Mouse (Mus musculus): Measurements from ENCODE around the gene Gpr35. TPM values are rescaled to one million over a fixed set of nuclear protein-coding genes. Genes with fewer than 3 reads are reported as not detected.

Gene Gpr35
- polyA plus RNA-seq, 1 experiment from 2014 or later: 0.64 TPM

DNA sequence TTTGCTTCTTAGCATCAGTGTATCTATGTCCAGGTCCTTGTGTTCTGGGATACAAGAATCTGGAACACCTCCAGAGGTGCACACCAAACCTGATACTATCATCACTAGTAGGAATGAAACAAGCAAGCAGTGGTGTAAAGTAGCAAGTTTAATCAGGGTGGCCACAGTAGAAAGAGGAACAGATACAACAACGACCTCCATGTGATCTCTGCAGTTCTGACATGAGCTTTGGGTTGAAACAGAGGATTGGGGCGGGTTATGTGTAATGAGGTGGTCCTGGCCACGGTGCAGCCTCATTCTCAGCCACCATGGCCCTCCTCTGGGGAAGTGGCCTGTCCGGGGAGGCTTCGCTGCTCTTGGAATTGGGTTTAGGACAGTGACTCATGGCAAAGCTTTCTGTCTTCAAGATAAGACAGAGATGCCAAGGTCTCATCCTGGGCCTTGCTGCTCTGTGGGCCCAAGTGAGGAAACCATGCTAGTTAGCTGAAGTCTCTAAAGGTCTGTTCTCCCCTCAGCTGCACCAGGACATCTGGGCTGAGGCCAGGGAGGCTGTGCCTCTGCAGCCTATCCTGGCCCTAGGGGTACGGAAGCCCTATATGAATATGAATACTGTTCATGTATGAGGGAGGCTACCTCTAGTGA lies 41.7 kb downstream of the Gpr35 start:
- 84% methylated on average over 6 of the region's 6 CpGs for WGBS
- H3K9me3 ChIP-seq (replicated peaks): no peaks in the 10 kb centered on the region
- no peak overlapping the region for H3K9ac ChIP-seq (replicated peaks)
- no peak overlapping the region for H3K27ac ChIP-seq (replicated peaks)
- H3K4me1 ChIP-seq: no peaks in the 10 kb centered on the region
- no peak for ATAC-seq (ENCODE audit: low FRiP score)
- no peak overlapping the region for H3K4me2 ChIP-seq
- H3K4me3 ChIP-seq (replicated peaks): no peak overlapping the region
- no peaks in the 10 kb centered on the region for H3K27me3 ChIP-seq (replicated peaks)
- no peaks in the 10 kb centered on the region for H3K36me3 ChIP-seq

DNA sequence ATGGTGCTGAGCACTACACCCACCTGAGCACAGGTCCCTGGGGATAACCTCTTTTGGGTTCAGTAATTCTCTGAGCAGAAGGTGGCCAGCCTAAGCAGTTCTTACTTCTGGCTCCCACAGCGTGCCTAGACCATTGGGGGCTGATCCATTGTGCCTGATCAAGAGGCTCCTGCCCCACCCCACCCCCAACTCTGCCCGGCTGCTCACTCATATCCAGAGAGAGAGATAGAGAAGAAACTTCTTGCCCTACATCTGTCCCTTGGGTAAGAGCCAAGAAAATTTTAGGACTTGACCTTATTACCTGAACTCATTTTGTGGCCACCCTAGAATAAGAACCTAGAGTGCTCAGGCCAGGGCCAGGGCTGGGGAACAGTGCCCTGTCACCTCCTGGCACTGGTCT lies 42.2 kb downstream of the Gpr35 start:
- no peak overlapping the region for H3K4me2 ChIP-seq
- H3K27me3 ChIP-seq (replicated peaks): no peaks in the 10 kb centered on the region
- no peak overlapping the region for H3K4me3 ChIP-seq (replicated peaks)
- no peak overlapping the region for H3K27ac ChIP-seq (replicated peaks)
- no peaks in the 10 kb centered on the region for H3K36me3 ChIP-seq
- no peak for ATAC-seq (ENCODE audit: low FRiP score)
- H3K9ac ChIP-seq (replicated peaks): no peak overlapping the region
- no peaks in the 10 kb centered on the region for H3K9me3 ChIP-seq (replicated peaks)
- no peaks in the 10 kb centered on the region for H3K4me1 ChIP-seq
- 82% methylated on average over 2 of the region's 2 CpGs for WGBS

DNA sequence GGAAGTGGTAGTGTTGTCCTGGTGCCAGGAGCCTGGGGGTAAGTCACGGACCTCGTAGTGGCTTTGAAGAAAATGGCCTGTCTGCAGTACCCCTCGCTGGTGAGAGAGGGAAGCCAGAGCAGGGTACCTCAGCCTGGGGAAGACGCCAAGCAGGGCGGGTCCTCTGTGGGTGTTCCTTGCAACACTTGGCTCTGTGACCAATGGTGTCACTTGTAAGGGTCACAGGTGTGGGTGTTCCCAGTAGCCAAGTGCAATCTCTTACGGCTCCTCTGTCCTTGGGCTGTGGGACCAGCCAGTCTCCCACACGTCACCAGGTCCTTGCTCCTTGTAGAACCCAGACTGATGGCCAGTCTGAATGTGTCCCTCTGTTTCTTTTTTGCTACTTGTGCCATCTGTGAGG lies 55.4 kb downstream of the Gpr35 start, which contains the start of gene Aqp12:
Aqp12 (plus strand) TSS at position 274 of the 400 bp plus-strand sequence.
- WGBS: 78% methylated on average over 7 of the region's 7 CpGs
- H3K9ac ChIP-seq (replicated peaks): no peak within 1 kb of the TSS
- no peaks in the 10 kb centered on the region for H3K9me3 ChIP-seq (replicated peaks)
- no peaks in the 10 kb centered on the region for H3K4me1 ChIP-seq
- ATAC-seq (ENCODE audit: low FRiP score): no peak
- H3K4me3 ChIP-seq (replicated peaks): no peak within 1 kb of the TSS
- no peak within 1 kb of the TSS for H3K27ac ChIP-seq (replicated peaks)
- no peaks in the 10 kb centered on the region for H3K27me3 ChIP-seq (replicated peaks)
- no peaks in the 10 kb centered on the region for H3K36me3 ChIP-seq
- H3K4me2 ChIP-seq: no peak within 1 kb of the TSS

DNA sequence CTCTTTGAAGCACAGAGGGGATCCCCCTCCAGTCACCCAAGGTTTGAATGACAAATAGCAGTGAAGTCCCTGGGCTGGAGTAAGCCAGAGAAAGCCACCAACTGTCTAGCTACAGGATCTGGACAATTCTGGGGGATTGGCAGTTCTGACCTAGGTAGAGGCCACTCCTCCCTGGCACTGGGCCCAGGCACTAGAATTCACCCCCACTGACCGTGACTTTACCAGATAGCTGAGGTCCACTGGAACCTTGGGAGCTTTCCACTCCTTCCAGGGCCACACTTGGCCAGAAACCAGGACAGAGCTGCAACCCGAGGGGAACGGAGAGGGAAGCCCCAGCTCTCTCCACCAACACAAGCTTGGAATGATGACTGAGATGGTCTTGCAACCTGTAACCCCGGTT lies 58.5 kb downstream of the Gpr35 start:
- H3K36me3 ChIP-seq: no peaks in the 10 kb centered on the region
- H3K9me3 ChIP-seq (replicated peaks): no peaks in the 10 kb centered on the region
- H3K4me3 ChIP-seq (replicated peaks): no peak overlapping the region
- no peak for ATAC-seq (ENCODE audit: low FRiP score)
- no peak overlapping the region for H3K4me2 ChIP-seq
- H3K27ac ChIP-seq (replicated peaks): no peak overlapping the region
- H3K9ac ChIP-seq (replicated peaks): no peak overlapping the region
- H3K4me1 ChIP-seq: no peaks in the 10 kb centered on the region
- no peaks in the 10 kb centered on the region for H3K27me3 ChIP-seq (replicated peaks)
- 76% methylated on average over 4 of the region's 4 CpGs for WGBS

DNA sequence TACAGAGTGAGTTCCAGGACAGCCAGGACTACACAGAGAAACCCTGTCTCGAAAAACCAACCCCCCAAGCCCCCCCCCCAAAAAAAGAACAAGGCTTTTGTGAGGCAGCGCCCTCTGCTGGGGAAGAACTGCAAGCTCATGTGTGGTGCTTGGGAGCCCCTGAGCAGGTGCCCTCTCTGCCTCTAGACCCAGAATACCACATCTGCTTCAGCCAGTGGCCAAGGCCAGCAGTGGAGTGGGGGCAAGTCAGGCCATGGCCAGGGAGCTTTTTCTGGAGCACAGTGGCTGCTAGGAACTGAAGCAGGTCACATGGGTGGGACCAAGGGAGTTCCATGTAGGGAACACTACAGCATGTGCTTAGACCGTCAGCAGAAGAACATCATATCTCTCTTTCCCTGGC lies 60.1 kb downstream of the Gpr35 start:
- H3K4me2 ChIP-seq: no peak overlapping the region
- H3K27me3 ChIP-seq (replicated peaks): no peaks in the 10 kb centered on the region
- 30% methylated on average over 3 of the region's 3 CpGs for WGBS
- no peaks in the 10 kb centered on the region for H3K4me1 ChIP-seq
- H3K9ac ChIP-seq (replicated peaks): no peak overlapping the region
- no peak for ATAC-seq (ENCODE audit: low FRiP score)
- no peak overlapping the region for H3K4me3 ChIP-seq (replicated peaks)
- H3K9me3 ChIP-seq (replicated peaks): no peaks in the 10 kb centered on the region
- H3K27ac ChIP-seq (replicated peaks): no peak overlapping the region
- H3K36me3 ChIP-seq: no peaks in the 10 kb centered on the region

DNA sequence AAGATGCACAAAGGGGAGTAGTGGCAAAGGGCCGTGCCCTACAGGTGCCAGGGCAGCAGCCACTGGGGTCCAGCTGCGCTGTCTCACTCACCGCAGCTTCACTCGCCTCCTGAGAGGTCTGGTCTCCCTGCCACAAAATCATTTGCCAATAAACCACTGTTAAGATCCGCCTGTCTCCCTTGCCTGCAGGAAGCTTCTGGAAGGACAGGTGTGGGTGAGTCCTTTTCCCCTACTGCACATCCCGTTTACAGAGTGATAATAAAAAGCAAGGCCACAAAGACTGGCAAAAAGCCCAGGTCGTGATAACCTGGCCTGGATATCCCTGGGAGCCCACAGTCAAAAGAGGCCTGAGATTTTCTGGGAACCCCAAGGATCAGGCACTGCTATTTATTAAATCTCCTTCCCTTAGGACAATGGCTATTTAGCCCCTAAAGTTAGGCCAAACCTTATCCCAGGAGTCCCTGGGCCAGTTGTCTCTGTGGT lies 61.5 kb downstream of the Gpr35 start:
- Histone ChIP-seq H3K9me3 (replicated peaks) (no peaks in the 10 kb centered on the region), H3K4me2 (no peak overlapping the region), H3K27me3 (replicated peaks) (no peaks in the 10 kb centered on the region), H3K36me3 (peaks cover 10% of the 10 kb centered on the region), H3K27ac (replicated peaks) (no peak overlapping the region), H3K4me3 (replicated peaks) (no peak overlapping the region), H3K9ac (replicated peaks) (no peak overlapping the region), H3K4me1 (no peaks in the 10 kb centered on the region)
- 70% methylated on average over 7 of the region's 7 CpGs for WGBS
- ATAC-seq (ENCODE audit: low FRiP score): no peak

DNA sequence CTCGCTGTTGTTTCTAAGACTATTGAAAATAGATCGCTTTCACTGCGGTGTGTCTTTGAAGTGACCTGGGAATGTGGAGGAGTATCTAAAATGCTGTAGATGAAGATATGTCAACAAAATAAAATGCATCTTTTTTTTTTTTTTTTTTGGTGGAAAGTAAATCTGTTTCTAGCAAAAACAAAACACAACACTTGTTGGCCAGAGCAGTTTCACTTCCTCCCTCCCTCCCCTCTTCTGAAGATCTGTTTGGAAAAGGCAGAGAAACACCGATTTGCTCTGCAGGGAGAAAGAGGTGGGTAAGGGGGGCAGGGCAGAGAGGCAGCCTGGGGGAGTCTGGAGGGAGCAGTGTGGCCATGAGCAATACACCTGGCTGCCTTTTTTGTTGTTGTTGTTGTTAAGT lies 62.7 kb downstream of the Gpr35 start:
- H3K4me2 ChIP-seq: no peak overlapping the region
- H3K27me3 ChIP-seq (replicated peaks): no peaks in the 10 kb centered on the region
- H3K9ac ChIP-seq (replicated peaks): no peak overlapping the region
- no peaks in the 10 kb centered on the region for H3K9me3 ChIP-seq (replicated peaks)
- ATAC-seq (ENCODE audit: low FRiP score): no peak
- peaks cover 22% of the 10 kb centered on the region for H3K36me3 ChIP-seq
- no peak overlapping the region for H3K27ac ChIP-seq (replicated peaks)
- no peak overlapping the region for H3K4me3 ChIP-seq (replicated peaks)
- 75% methylated on average over 4 of the region's 4 CpGs for WGBS
- H3K4me1 ChIP-seq: no peaks in the 10 kb centered on the region

DNA sequence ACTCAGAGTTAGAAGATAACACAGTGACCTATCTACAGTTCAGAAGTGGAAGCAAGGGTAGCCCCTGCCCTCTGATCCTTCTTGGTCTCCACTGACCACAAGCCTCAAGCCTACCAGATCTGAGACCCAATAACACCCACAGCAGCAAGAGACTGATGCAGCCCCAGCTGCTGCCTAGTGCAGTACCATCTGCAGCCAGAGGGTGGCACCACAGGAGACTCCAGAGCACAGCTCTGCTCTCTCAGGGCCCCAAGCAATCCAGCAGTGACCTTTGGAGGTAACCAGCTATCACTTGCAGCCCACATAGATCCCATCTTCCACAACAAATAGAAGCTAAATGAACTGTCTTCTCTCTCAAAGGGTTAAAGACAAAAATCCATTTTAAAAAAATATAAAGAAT lies 63.8 kb downstream of the Gpr35 start:
- Histone ChIP-seq H3K9ac (replicated peaks) (no peak overlapping the region), H3K4me3 (replicated peaks) (no peak overlapping the region), H3K4me1 (no peaks in the 10 kb centered on the region), H3K36me3 (peaks cover 33% of the 10 kb centered on the region), H3K27me3 (replicated peaks) (no peaks in the 10 kb centered on the region), H3K27ac (replicated peaks) (0 out of 2 replicates have a peak overlapping the region, but pooled peaks have one; percentile 0), H3K4me2 (no peak overlapping the region), H3K9me3 (replicated peaks) (no peaks in the 10 kb centered on the region)
- ATAC-seq (ENCODE audit: low FRiP score): peak; percentile 45; the same call in 1 of the 2 replicates

DNA sequence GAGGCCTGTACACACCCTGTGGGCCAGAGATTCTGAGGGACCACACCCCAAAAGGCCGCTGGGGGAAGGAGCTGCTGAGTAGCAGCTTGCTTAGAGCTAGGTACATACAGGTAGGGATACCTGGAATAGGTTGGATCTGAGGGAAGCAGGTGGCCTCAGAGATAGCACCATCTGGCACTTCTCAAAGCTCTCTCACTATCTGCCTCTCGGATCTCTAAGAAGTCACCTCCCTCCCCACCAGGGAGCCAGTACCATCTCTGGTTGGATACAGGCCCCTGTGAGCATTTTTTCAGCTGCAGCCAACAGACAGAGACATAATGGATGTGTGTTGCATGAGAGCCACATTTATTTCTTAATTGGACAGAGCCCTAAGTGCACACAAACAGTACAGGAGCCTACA lies 64.5 kb downstream of the Gpr35 start:
- Histone ChIP-seq H3K4me3 (replicated peaks) (no peak overlapping the region), H3K9ac (replicated peaks) (no peak overlapping the region), H3K27me3 (replicated peaks) (no peaks in the 10 kb centered on the region), H3K4me2 (no peak overlapping the region), H3K36me3 (peaks cover 40% of the 10 kb centered on the region), H3K9me3 (replicated peaks) (no peaks in the 10 kb centered on the region), H3K4me1 (no peaks in the 10 kb centered on the region), H3K27ac (replicated peaks) (peak overlapping the region; percentile 0; the same call in 1 of the 2 replicates)
- WGBS: 67% methylated on average over 2 of the region's 2 CpGs
- ATAC-seq (ENCODE audit: low FRiP score): peak; percentile 16; the same call in 1 of the 2 replicates

DNA sequence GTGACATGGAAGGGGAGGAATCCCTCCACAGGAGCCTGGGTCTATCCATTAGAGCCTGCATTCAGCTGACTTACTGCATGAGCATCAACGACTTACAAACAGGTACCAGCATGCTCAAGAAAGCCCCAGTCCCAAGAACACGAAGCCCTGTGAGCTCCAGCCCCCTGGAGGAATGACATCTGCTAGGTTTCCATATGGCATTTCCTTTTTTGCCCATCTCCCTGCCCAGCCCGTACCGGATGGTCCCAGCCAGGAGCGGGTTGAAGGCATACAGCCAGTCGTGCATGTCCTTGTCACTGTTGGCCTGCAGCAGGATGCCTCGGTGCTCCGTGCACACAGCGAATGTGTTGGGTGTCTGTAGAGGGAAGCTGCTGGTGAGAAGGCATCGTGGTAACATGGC lies 68.1 kb downstream of the Gpr35 start:
- no peak overlapping the region for H3K9ac ChIP-seq (replicated peaks)
- ATAC-seq (ENCODE audit: low FRiP score): no peak
- 94% methylated on average over 10 of the region's 10 CpGs for WGBS
- H3K4me2 ChIP-seq: no peak overlapping the region
- H3K4me1 ChIP-seq: no peaks in the 10 kb centered on the region
- no peaks in the 10 kb centered on the region for H3K27me3 ChIP-seq (replicated peaks)
- H3K9me3 ChIP-seq (replicated peaks): no peaks in the 10 kb centered on the region
- no peak overlapping the region for H3K27ac ChIP-seq (replicated peaks)
- no peak overlapping the region for H3K4me3 ChIP-seq (replicated peaks)
- H3K36me3 ChIP-seq: peaks cover 76% of the 10 kb centered on the region

DNA sequence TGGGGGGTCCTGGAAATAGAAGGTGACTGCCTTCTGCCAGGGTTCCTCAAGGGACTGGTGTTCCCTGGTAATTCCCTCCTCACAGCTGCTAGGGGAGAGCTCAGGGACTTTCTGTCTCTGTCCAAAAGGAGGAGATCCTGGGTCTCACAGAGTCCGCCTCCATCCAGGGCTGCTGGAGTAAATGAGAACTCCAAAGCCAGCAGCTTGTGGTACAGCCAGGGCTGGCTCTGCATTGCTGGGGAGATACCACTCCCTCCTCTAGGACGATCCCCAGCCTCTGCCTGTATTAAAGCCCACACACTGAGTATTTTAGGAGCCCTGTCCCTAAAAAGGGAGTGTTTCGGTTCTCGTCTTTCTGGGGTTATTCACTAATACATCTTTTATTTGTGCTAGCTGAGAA lies 69.9 kb downstream of the Gpr35 start:
- Histone ChIP-seq H3K9ac (replicated peaks) (no peak overlapping the region), H3K27ac (replicated peaks) (no peak overlapping the region), H3K36me3 (peaks cover 95% of the 10 kb centered on the region), H3K4me2 (no peak overlapping the region), H3K27me3 (replicated peaks) (no peaks in the 10 kb centered on the region), H3K4me1 (no peaks in the 10 kb centered on the region), H3K9me3 (replicated peaks) (no peaks in the 10 kb centered on the region), H3K4me3 (replicated peaks) (no peak overlapping the region)
- no peak for ATAC-seq (ENCODE audit: low FRiP score)
- 78% methylated on average over 4 of the region's 4 CpGs for WGBS

DNA sequence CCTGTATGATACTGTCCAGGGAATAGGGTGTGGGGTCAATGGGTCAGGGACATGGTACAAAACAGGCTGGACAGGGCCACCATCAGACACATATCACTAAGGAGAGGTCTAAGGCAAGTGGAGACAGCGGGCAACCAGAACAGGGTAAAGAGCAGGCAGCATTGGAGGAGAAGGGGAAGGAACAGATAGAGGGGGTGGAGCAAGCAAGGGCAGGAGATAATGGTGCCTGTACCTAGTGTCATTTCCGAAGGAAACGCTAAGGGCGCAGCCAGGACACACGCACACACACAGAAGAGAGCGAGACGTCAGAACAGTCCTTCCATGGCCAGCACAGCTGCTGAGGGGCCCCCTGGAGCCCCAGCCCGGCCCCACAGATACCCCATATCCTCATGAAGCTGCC lies 75.9 kb downstream of the Gpr35 start:
- 89% methylated on average over 8 of the region's 8 CpGs for WGBS
- Histone ChIP-seq H3K9ac (replicated peaks) (no peak overlapping the region), H3K4me2 (no peak overlapping the region), H3K4me1 (no peaks in the 10 kb centered on the region), H3K9me3 (replicated peaks) (no peaks in the 10 kb centered on the region), H3K27ac (replicated peaks) (no peak overlapping the region), H3K36me3 (peaks cover 96% of the 10 kb centered on the region), H3K4me3 (replicated peaks) (no peak overlapping the region), H3K27me3 (replicated peaks) (no peaks in the 10 kb centered on the region)
- no peak for ATAC-seq (ENCODE audit: low FRiP score)

Data from neural tube, embryonic 15.5 days (tissue).